Mouse (Mus musculus) thymus, adult 2 months (tissue): Measurements from ENCODE around the gene Fkbp6. TPM values are rescaled to one million over a fixed set of nuclear protein-coding genes. Genes with fewer than 3 reads are reported as not detected.
A peak's percentile ranks its signal among the peaks of the same experiment; 100 is the strongest.

Experiments used
- DNase-seq: peaks from one replicate; pipeline ENCODE4 v3.0.0; 2021
- H3K27ac ChIP-seq: fragments of 200-500 bp; 2 replicates; pipeline ENCODE4 v1.5.1; 2012; ENCODE audit warnings: low read length, control low read depth; ENCODE audit not compliant: control insufficient read depth, insufficient read depth
- H3K27me3 ChIP-seq: fragments of 200-500 bp; 2 replicates; pipeline ENCODE4 v1.6.1; 2012; ENCODE audit warnings: mild to moderate bottlenecking, low read length, moderate library complexity, mixed read lengths; ENCODE audit not compliant: control insufficient read depth, insufficient read depth
- H3K36me3 ChIP-seq: fragments of 200-500 bp; 2 replicates; pipeline ENCODE4 v1.6.1; 2012; ENCODE audit warnings: mild to moderate bottlenecking, low read length, moderate library complexity; ENCODE audit not compliant: control insufficient read depth, insufficient read depth
- H3K4me1 ChIP-seq: fragments of 200-500 bp; replicated peaks from 2 replicates; pipeline ENCODE4 v1.6.1; 2012; ENCODE audit warnings: low read length; ENCODE audit not compliant: control insufficient read depth, insufficient read depth
- H3K4me3 ChIP-seq: fragments of 200-500 bp; 2 replicates; pipeline ENCODE4 v1.5.1; 2012; ENCODE audit warnings: mild to moderate bottlenecking, low read length, control low read depth, moderate library complexity; ENCODE audit not compliant: control insufficient read depth, insufficient read depth
- CTCF ChIP-seq: fragments of 200-500 bp; IDR thresholded peaks from 2 replicates; pipeline ENCODE4 v1.5.1; 2012; ENCODE audit warnings: mild to moderate bottlenecking, control low read depth, low read length, moderate library complexity, borderline replicate concordance; ENCODE audit not compliant: control insufficient read depth, poor library complexity, insufficient read depth; ENCODE audit errors: extremely low read depth
- POLR2A ChIP-seq: fragments of 200-500 bp; IDR thresholded peaks from 2 replicates; pipeline ENCODE4 v1.6.1; 2012; ENCODE audit warnings: mild to moderate bottlenecking, low read length, control low read depth, moderate library complexity; ENCODE audit not compliant: control insufficient read depth, poor library complexity, insufficient read depth; ENCODE audit errors: extremely low read depth
- WGBS: fragments of 180-500 bp; shearing (Covaris S2); methylation state at CpG from one replicate; pipeline ENCODE4 v1.1.7; 2018; 5-methylcytosine and 5-hydroxymethylcytosine counted together
- polyA plus RNA-seq: library from polyadenylated mRNA; depleted of rRNA; stranded (reverse); fragments of >200 nt; gene quantifications from 2 replicates; pipeline ENCODE4 v1.2.3, GENCODE M21; 2012

Fkbp6 gene
- polyA plus RNA-seq, 1 experiment = not detected

- H3K27ac ChIP-seq = no peak overlapping the region
- H3K27me3 ChIP-seq = no peaks in the 10 kb centered on the region
- TF ChIP-seq CTCF = no peak
- TF ChIP-seq POLR2A = no peak
- H3K4me3 ChIP-seq = no peak overlapping the region
- 98% methylated on average over 6 of the region's 6 CpGs for WGBS
- peaks cover 7% of the 10 kb centered on the region; the same call in 1 of the 2 replicates for H3K4me1 ChIP-seq
- H3K36me3 ChIP-seq = peaks cover 3% of the 10 kb centered on the region; the same call in 1 of the 2 replicates
- DNase-seq = no peak
These were observed 18.5 kb upstream of the Fkbp6 start for GRCm38 (mm10) chr5:135368312-135368711.

- no peak for TF ChIP-seq POLR2A
- DNase-seq = no peak
- no peak overlapping the region for H3K4me3 ChIP-seq
- no peak overlapping the region for H3K27ac ChIP-seq
- H3K36me3 ChIP-seq = no peaks in the 10 kb centered on the region
- 60% methylated on average over 6 of the region's 6 CpGs for WGBS
- no peaks in the 10 kb centered on the region for H3K27me3 ChIP-seq
- H3K4me1 ChIP-seq = peaks cover 7% of the 10 kb centered on the region; the same call in 1 of the 2 replicates
These were observed 18.0 kb upstream of the Fkbp6 start for GRCm38 (mm10) chr5:135367841-135368240.

- WGBS = 40% methylated on average over 12 of the region's 12 CpGs
- TF ChIP-seq CTCF (peak; percentile 53; the same call in 1 of the 2 replicates), POLR2A (no peak)
- DNase-seq = no peak
- Histone ChIP-seq H3K27ac (no peak overlapping the region), H3K27me3 (no peaks in the 10 kb centered on the region), H3K4me1 (no peaks in the 10 kb centered on the region), H3K4me3 (no peak overlapping the region), H3K36me3 (no peaks in the 10 kb centered on the region)
These were observed 13.7 kb upstream of the Fkbp6 start for GRCm38 (mm10) chr5:135363540-135363939.

GRCm38 (mm10) chr5:135362572-135362971 is 12.7 kb upstream of the Fkbp6 start:
- no peaks in the 10 kb centered on the region for H3K27me3 ChIP-seq
- H3K4me3 ChIP-seq = no peak overlapping the region
- WGBS = 71% methylated on average over 3 of the region's 3 CpGs
- no peaks in the 10 kb centered on the region for H3K36me3 ChIP-seq
- no peaks in the 10 kb centered on the region for H3K4me1 ChIP-seq
- TF ChIP-seq POLR2A (no peak), CTCF (no peak)
- no peak for DNase-seq
- no peak overlapping the region for H3K27ac ChIP-seq

GRCm38 (mm10) chr5:135359772-135360171 is 9.9 kb upstream of the Fkbp6 start:
- H3K4me1 ChIP-seq = no peaks in the 10 kb centered on the region
- H3K27ac ChIP-seq = no peak overlapping the region
- no peak overlapping the region for H3K4me3 ChIP-seq
- H3K27me3 ChIP-seq = no peaks in the 10 kb centered on the region
- DNase-seq = no peak
- no peaks in the 10 kb centered on the region for H3K36me3 ChIP-seq
- WGBS = 92% methylated on average over 2 of the region's 2 CpGs
- TF ChIP-seq CTCF = no peak
- TF ChIP-seq POLR2A = no peak

GRCm38 (mm10) chr5:135357556-135357955 is 7.7 kb upstream of the Fkbp6 start:
- Histone ChIP-seq H3K4me3 (no peak overlapping the region), H3K27ac (no peak overlapping the region), H3K4me1 (no peaks in the 10 kb centered on the region), H3K36me3 (no peaks in the 10 kb centered on the region), H3K27me3 (no peaks in the 10 kb centered on the region)
- peak; percentile 29 for DNase-seq
- 77% methylated on average over 2 of the region's 2 CpGs for WGBS
- TF ChIP-seq POLR2A = no peak
- TF ChIP-seq CTCF = no peak

GRCm38 (mm10) chr5:135356090-135356489 is 6.2 kb upstream of the Fkbp6 start:
- H3K4me3 ChIP-seq = no peak overlapping the region
- no peaks in the 10 kb centered on the region for H3K36me3 ChIP-seq
- no peaks in the 10 kb centered on the region for H3K4me1 ChIP-seq
- no peak for DNase-seq
- no peaks in the 10 kb centered on the region for H3K27me3 ChIP-seq
- H3K27ac ChIP-seq = no peak overlapping the region
- WGBS = 9% methylated on average over 1 of the region's 1 CpGs
- no peak for TF ChIP-seq POLR2A
- TF ChIP-seq CTCF = no peak
